Mouse (Mus musculus) ES-E14 (cell line): ENCODE measurements at regions not wholly inside any gene's neighbourhood (a gene's known extent, or its start where the extent isn't known, plus 50 kb on each side); places are given as distances from the start of the nearest gene placed in this dataset.

Experiments used
- DNase-seq: peaks from one replicate; pipeline ENCODE4 v3.0.0-alpha.2; 2013; ENCODE audit warnings: low read depth, low spot score
- H3K27ac ChIP-seq: 2 replicates; pipeline ENCODE4 v1.5.1; 2012; ENCODE audit warnings: low read depth, mild to moderate bottlenecking, low read length, moderate library complexity, mixed read lengths; ENCODE audit not compliant: poor library complexity, insufficient read depth, severe bottlenecking
- H3K36me3 ChIP-seq: 2 replicates; pipeline ENCODE4 v1.6.1; 2012; ENCODE audit warnings: mild to moderate bottlenecking, low read length, moderate library complexity, mixed read lengths; ENCODE audit not compliant: control insufficient read depth, poor library complexity, insufficient read depth, severe bottlenecking
- H3K4me1 ChIP-seq, 2 experiments: fragments of 150-350 bp in 1 of 2; sonication (generic) in 1 of 2; 2 replicates each; pipeline ENCODE4 v1.6.1; 2012; ENCODE audit warnings: low read length in 2 of 2, mild to moderate bottlenecking in 1 of 2, mixed read lengths in 1 of 2; ENCODE audit not compliant: control insufficient read depth in 2 of 2, insufficient read depth in 2 of 2, poor library complexity in 1 of 2
- H3K4me3 ChIP-seq, 2 experiments: fragments of 150-350 bp in 1 of 2; sonication (generic) in 1 of 2; 2 replicates each; pipeline ENCODE4 v1.5.1; 2012; ENCODE audit warnings: low read length in 2 of 2, low read depth in 1 of 2, mild to moderate bottlenecking in 1 of 2, mixed read lengths in 1 of 2; ENCODE audit not compliant: insufficient read depth in 1 of 2, poor library complexity in 1 of 2, severe bottlenecking in 1 of 2
- H3K9ac ChIP-seq: 2 replicates; pipeline ENCODE4 v1.6.1; 2012; ENCODE audit warnings: low read depth, mild to moderate bottlenecking, low read length, mixed read lengths; ENCODE audit not compliant: poor library complexity, insufficient read depth, severe bottlenecking
- H3K9me3 ChIP-seq: fragments of 150-350 bp; sonication (generic); 2 replicates; pipeline ENCODE4 v1.6.1; 2012; ENCODE audit warnings: low read depth, mild to moderate bottlenecking, low read length; ENCODE audit not compliant: control insufficient read depth, insufficient read depth
- CHD2 ChIP-seq: IDR thresholded peaks from 2 replicates; pipeline ENCODE4 v1.6.1; 2014; ENCODE audit warnings: mild to moderate bottlenecking, low read depth, low read length, inconsistent platforms
- HCFC1 ChIP-seq: IDR thresholded peaks from 2 replicates; pipeline ENCODE4 v1.6.1; 2012; ENCODE audit warnings: low read length, inconsistent platforms, borderline replicate concordance; ENCODE audit not compliant: insufficient read depth
- MAFK ChIP-seq: IDR thresholded peaks from 2 replicates; pipeline ENCODE4 v1.6.1; 2014; ENCODE audit warnings: mild to moderate bottlenecking, low read depth, low read length, inconsistent platforms; ENCODE audit not compliant: insufficient read depth
- ZC3H11A ChIP-seq: IDR thresholded peaks from 2 replicates; pipeline ENCODE4 v1.6.1; 2012; ENCODE audit warnings: low read depth, mild to moderate bottlenecking, inconsistent platforms, low read length, borderline replicate concordance
- ZNF384 ChIP-seq: IDR thresholded peaks from 2 replicates; pipeline ENCODE4 v1.6.1; 2012; ENCODE audit warnings: low read depth, low read length, inconsistent platforms
- in situ Hi-C, 2 experiments: fragments of 600-800 bp; cut with MboI; formaldehyde crosslinking; loops; one replicate each; pipeline ENCODE4 v1.15.1; 2025; ENCODE audit warnings: low sequenced_read_pairs in 2 of 2, inconsistent platforms in 1 of 2; ENCODE audit not compliant: unreplicated experiment in 2 of 2

DNA sequence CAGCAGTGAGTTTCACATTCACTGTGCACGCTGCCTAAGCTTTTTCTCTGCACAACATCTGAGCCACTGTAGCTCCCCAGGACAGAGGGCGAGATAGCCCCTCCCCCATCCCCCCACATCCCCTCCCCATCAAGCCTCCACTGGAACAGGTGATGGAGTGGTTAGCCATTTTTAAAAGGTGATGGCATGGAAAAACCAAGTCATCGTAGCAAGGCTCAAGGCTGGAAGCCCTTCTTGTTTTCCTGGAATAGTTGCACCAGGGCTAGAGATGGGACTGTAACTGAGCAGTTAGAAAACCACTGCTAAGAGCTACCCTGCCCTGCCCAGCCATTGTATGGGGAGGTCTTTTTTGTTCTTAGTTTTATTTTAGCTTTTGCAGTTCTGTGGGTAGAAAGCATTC, 209.1 kb upstream of the Rreb1 start:
- TF ChIP-seq CHD2 (no peak), MAFK (no peak), ZNF384 (no peak), HCFC1 (no peak), ZC3H11A (no peak)
- H3K4me3 ChIP-seq, result no peak overlapping the region
- in situ Hi-C loops, result no loop called here

DNA sequence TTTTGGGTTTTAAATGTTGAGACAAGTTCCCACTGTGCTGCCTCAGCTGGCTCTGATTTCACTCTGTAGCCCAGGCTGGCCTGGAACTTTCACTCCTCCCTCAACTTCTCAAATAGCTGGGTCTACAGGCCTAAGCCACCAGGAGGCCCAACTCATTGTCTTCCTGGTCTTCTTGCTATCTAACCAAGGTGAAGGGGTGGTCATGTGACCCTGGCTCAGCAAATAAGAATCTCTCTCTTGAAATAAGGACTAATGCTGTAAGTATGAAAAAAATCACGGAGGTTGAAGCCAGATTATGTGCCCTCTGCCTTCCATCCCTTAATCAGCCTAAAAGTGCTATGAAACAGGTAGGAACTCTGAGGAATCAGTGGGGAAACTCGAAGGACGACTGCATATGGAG, 208.7 kb upstream of the Rreb1 start:
- H3K4me3 ChIP-seq, result no peak overlapping the region
- H3K9ac ChIP-seq, result no peak overlapping the region
- no peak for TF ChIP-seq CHD2
- no peak for TF ChIP-seq MAFK
- no peak for TF ChIP-seq ZNF384
- no peak for TF ChIP-seq ZC3H11A
- no peak for TF ChIP-seq HCFC1
- no peaks in the 10 kb centered on the region for H3K36me3 ChIP-seq
- no peaks in the 10 kb centered on the region for H3K4me1 ChIP-seq
- H3K9me3 ChIP-seq, result no peaks in the 10 kb centered on the region
- H3K27ac ChIP-seq, result no peak overlapping the region
- in situ Hi-C loops, result no loop called here
- DNase-seq, result no peak

More for the DNA sequence above, 209.1 kb upstream of the Rreb1 start:
- Histone ChIP-seq H3K9me3 (no peaks in the 10 kb centered on the region), H3K4me1 (no peaks in the 10 kb centered on the region), H3K27ac (no peak overlapping the region), H3K36me3 (no peaks in the 10 kb centered on the region), H3K9ac (no peak overlapping the region)
- no peak for DNase-seq

- no peak overlapping the region for H3K4me3 ChIP-seq
- H3K9ac ChIP-seq, result no peak overlapping the region
- TF ChIP-seq ZNF384, result no peak
- no peak for TF ChIP-seq ZC3H11A
- TF ChIP-seq HCFC1, result no peak
- TF ChIP-seq CHD2, result no peak
- TF ChIP-seq MAFK, result no peak
- H3K4me1 ChIP-seq, result no peaks in the 10 kb centered on the region
- H3K9me3 ChIP-seq, result no peaks in the 10 kb centered on the region
- no peaks in the 10 kb centered on the region for H3K36me3 ChIP-seq
- DNase-seq, result no peak
- no peak overlapping the region for H3K27ac ChIP-seq
- in situ Hi-C loops, result no loop called here
These were observed 205.2 kb upstream of the Rreb1 start for GRCm38 (mm10) chr13:37572983-37573382.

GRCm38 (mm10) chr13:37579231-37579630, 199.0 kb upstream of the Rreb1 start:
- Histone ChIP-seq H3K36me3 (no peaks in the 10 kb centered on the region), H3K9me3 (no peaks in the 10 kb centered on the region), H3K4me3 (0 out of 4 replicates have a peak overlapping the region, but pooled peaks of 1 of the 2 experiments have one; percentile 23), H3K4me1 (no peaks in the 10 kb centered on the region), H3K27ac (no peak overlapping the region), H3K9ac (no peak overlapping the region)
- TF ChIP-seq ZC3H11A (no peak), CHD2 (no peak), HCFC1 (no peak), ZNF384 (no peak), MAFK (no peak)
- DNase-seq, result no peak
- in situ Hi-C loops, result no loop called here

- Histone ChIP-seq H3K4me3 (no peak overlapping the region), H3K36me3 (no peaks in the 10 kb centered on the region), H3K9me3 (no peaks in the 10 kb centered on the region), H3K9ac (no peak overlapping the region), H3K4me1 (no peaks in the 10 kb centered on the region), H3K27ac (no peak overlapping the region)
- in situ Hi-C loops, result no loop called here
- no peak for DNase-seq
- TF ChIP-seq ZNF384, result no peak
- no peak for TF ChIP-seq ZC3H11A
- no peak for TF ChIP-seq HCFC1
- TF ChIP-seq MAFK, result no peak
- no peak for TF ChIP-seq CHD2
These were observed 198.4 kb upstream of the Rreb1 start for GRCm38 (mm10) chr13:37579775-37580174.
